Mouse (Mus musculus) G1E (cell line): Measurements from ENCODE around the gene Zfp94. TPM values are rescaled to one million over a fixed set of nuclear protein-coding genes. Genes with fewer than 3 reads are reported as not detected.

Experiments used
- ATAC-seq: 2 replicates; pipeline ENCODE4 v1.8.0; 2016; ENCODE audit warnings: mild to moderate bottlenecking; ENCODE audit not compliant: insufficient number of reproducible peaks, poor library complexity, low FRiP score, severe bottlenecking; ENCODE audit errors: extremely low read depth
- DNase-seq: peaks from one replicate; pipeline ENCODE4 v3.0.0; 2012; ENCODE audit warnings: low spot score
- H3K27me3 ChIP-seq: 2 replicates; pipeline ENCODE4 v1.6.1; 2012; ENCODE audit warnings: mild to moderate bottlenecking, low read length, inconsistent platforms; ENCODE audit not compliant: insufficient read depth
- H3K36me3 ChIP-seq: replicated peaks from 2 replicates; pipeline ENCODE3; 2012; ENCODE audit warnings: mild to moderate bottlenecking, inconsistent platforms
- H3K4me1 ChIP-seq: 2 replicates; pipeline ENCODE4 v1.6.1; 2012; ENCODE audit warnings: low read depth, low read length, inconsistent platforms, mixed read lengths; ENCODE audit not compliant: insufficient read depth
- H3K4me3 ChIP-seq: 2 replicates; pipeline ENCODE4 v1.5.1; 2012; ENCODE audit warnings: low read depth, mild to moderate bottlenecking, inconsistent platforms, low read length, moderate library complexity, mixed read lengths
- H3K9me3 ChIP-seq: replicated peaks from 2 replicates; pipeline ENCODE4 v1.6.1; 2012; ENCODE audit warnings: inconsistent platforms
- CTCF ChIP-seq: IDR thresholded peaks from 2 replicates; pipeline ENCODE4 v1.5.1; 2012; ENCODE audit warnings: low read depth, low read length, inconsistent platforms, mixed read lengths
- GATA1 ChIP-seq: IDR thresholded peaks from 2 replicates; pipeline ENCODE4 v1.6.1; 2012; ENCODE audit warnings: borderline replicate concordance, low read length, inconsistent platforms, mixed read lengths
- GATA2 ChIP-seq: IDR thresholded peaks from 2 replicates; pipeline ENCODE4 v1.6.1; 2012; ENCODE audit warnings: low read depth, low read length, inconsistent platforms, borderline replicate concordance
- POLR2AphosphoS5 ChIP-seq: IDR thresholded peaks from 2 replicates; pipeline ENCODE4 v1.6.1; 2012; ENCODE audit warnings: low read depth, low read length, inconsistent platforms; ENCODE audit not compliant: insufficient replicate concordance
- TAL1 ChIP-seq: conservative IDR thresholded peaks from 2 replicates; pipeline ENCODE4 v1.6.1; 2012; ENCODE audit warnings: low read depth, low read length, inconsistent platforms, mixed read lengths
- polyA plus RNA-seq: library from polyadenylated mRNA; stranded (reverse); fragments of >175 nt; gene quantifications from 2 replicates; pipeline ENCODE4 v1.2.3, GENCODE M21; 2012
- total RNA-seq, 2 experiments: library from RNA; stranded (forward) in 1 of 2; stranded (reverse) in 1 of 2; fragments of 200-1000 nt in 1 of 2; fragments of >200 nt in 1 of 2; fragmentation: Nextera tagmentation in 1 of 2; gene quantifications; 2 replicates each; pipeline ENCODE4 v1.2.3; 2014 to 2017

Gene Zfp94
- total and polyA plus RNA-seq, 3 experiments, result 3.5 to 12.5 (median 6.0) TPM

DNA sequence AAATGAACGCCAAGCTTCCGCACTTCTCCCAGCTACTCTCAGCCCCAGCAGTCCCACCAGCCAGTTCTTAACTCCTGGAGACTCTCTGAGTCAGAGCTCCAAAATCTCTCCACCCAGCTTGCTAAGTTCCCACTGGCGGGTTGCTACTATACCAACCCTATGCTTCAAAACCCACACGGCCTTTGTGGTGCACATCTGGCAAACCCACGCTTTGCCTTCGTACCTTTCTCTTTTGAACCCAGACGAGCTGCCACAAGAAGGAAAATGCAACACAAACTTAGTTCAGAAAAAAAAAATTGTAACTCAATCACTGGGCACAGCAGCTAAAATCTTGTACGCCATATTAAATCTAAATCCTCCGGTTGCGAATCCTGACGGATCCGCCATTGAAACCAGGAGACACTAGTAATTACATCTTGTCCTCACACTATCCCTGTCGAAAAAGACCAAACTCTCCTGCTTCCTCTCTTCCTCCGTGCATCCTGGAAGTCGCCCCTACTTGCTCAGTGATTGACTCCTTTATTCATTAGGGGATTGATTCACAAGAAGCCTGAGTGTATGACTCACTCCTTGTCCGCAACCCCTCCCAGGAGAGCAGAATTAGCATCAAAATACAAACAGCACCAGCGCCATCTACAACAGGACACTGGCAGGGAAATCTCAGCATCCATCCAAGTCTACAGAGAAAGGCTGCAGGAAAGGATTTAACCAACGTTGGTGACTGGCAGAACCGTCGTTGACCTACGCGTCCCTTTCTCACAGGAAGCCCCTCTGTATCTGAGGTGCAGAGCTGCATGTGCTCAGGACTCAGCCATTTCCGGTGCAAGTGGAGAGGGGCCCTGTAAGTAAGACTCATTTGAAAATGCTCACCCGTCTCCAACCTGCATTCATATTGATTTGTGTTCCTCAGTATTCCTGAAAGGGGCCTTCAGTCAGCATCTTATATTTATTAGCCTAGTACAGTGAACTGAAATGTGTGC, 48.0 kb downstream of the Zfp94 start:
- Histone ChIP-seq H3K27me3 (no peaks in the 10 kb centered on the region), H3K4me3 (no peak overlapping the region), H3K36me3 (peaks cover 3% of the 10 kb centered on the region), H3K4me1 (peaks cover 3% of the 10 kb centered on the region), H3K9me3 (no peaks in the 10 kb centered on the region)
- no peak for DNase-seq
- no peak for ATAC-seq
- no peak for TF ChIP-seq TAL1

DNA sequence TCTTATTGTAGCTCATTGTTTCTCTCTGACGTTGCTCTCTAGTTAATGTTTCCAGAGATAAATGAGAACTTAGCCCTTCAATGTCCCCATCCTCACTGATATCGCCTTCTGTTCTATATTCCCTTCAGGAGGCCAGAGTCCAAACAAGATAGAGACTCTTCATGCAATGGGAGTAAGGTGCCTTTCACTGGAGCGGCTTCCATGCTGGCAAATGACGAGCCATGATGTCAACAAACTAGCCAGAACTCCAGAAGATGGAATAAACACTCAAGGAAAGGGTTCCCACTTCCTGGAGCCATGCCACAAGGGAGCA, 56.5 kb downstream of the Zfp94 start:
- no peaks in the 10 kb centered on the region for H3K36me3 ChIP-seq
- H3K4me3 ChIP-seq, result no peak overlapping the region
- TF ChIP-seq GATA2 (no peak), GATA1 (no peak), CTCF (no peak), TAL1 (no peak), POLR2AphosphoS5 (no peak)
- DNase-seq, result no peak
- ATAC-seq, result no peak
- H3K9me3 ChIP-seq, result no peaks in the 10 kb centered on the region
- H3K4me1 ChIP-seq, result no peaks in the 10 kb centered on the region
- H3K27me3 ChIP-seq, result no peaks in the 10 kb centered on the region

DNA sequence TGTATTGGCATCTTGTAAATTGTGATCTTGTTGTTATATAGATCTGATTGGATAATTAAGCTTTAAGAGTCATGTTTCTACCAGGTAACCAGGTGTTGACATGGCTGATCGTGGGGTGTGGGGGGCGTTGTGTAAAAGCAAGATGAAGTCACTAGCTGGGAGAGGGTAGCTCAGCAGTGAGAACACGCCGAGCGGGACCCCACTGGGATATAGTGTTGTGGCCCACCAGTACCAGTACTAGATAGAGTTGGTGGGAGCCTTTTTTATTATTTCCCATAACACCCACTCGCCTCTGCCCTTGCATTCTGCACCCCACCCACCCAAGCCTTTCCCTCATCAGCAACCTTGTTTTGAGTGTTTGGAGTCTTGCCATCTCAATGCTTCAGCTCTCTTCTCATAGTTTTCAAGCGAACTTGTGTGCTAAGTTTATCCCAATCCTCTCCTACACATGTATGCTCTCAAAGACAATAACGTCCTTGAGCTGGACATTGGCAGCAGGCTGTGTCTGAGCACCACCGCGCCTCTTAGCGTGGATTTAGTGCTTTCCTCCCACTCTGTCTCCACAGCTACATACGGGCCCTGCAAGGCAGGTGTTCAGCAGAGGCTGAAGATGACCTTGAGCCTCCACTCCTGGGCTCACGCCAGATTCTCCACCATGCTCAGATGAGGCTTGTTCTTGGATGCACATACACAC, 57.0 kb downstream of the Zfp94 start:
- TF ChIP-seq CTCF, result no peak
- TF ChIP-seq GATA2, result no peak
- TF ChIP-seq TAL1, result no peak
- TF ChIP-seq GATA1, result no peak
- no peak for TF ChIP-seq POLR2AphosphoS5
- Histone ChIP-seq H3K4me3 (no peak overlapping the region), H3K27me3 (no peaks in the 10 kb centered on the region), H3K4me1 (no peaks in the 10 kb centered on the region), H3K36me3 (no peaks in the 10 kb centered on the region), H3K9me3 (no peaks in the 10 kb centered on the region)
- no peak for DNase-seq
- ATAC-seq, result no peak

DNA sequence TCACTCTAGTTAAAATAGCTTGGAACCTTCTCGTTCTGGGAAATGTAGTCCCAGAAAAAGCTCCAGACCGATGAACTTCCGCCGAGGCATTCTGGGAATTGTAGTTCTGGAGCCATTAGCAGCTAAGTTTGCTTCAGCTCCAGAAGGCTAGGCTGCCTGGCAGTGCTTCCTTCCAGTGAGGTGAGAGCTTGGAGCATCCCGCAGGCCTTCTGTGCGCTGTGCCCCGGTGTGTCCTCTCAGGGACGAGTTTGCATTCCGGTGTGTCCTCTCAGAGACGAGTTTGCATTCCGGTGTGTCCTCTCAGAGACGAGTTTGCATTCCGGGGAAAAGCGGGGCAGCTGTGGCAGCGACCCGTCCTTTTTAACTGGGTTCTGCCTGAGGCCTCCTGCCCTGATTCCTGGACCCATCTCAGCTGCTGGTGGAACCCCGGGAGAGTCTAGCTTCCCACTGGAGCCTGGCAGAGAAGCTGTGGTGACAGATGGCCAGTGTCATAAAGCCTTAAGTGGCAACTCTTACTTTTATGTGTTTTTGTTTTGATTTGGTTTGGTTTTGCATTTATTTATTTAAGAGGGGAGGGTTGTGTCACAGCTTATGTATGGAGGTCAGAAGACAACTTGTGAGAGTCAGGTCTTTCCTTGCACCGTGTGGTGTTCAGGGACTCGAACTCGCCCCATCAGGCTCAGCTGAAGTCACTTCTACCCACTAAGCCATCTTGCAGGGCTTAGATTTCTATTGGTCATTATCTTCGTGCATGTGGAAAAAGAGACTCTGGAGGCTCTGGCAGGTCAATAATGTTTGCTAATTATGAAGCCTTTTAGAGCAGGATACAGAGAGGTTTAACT, 61.6 kb downstream of the Zfp94 start, which contains the start of gene Zfp108:
Gene Zfp108, plus strand, starts transcription at position 162 of the 842 bp plus-strand sequence.
- Histone ChIP-seq H3K9me3 (no peaks in the 10 kb centered on the region), H3K36me3 (no peaks in the 10 kb centered on the region), H3K4me3 (peak within 1 kb of the TSS; percentile 51; the same call in 1 of the 2 replicates), H3K4me1 (no peaks in the 10 kb centered on the region), H3K27me3 (no peaks in the 10 kb centered on the region)
- TF ChIP-seq CTCF (no peak), GATA2 (no peak), POLR2AphosphoS5 (no peak), TAL1 (no peak), GATA1 (no peak)
- DNase-seq, result peak; percentile 11
- peak; percentile 57 for ATAC-seq

DNA sequence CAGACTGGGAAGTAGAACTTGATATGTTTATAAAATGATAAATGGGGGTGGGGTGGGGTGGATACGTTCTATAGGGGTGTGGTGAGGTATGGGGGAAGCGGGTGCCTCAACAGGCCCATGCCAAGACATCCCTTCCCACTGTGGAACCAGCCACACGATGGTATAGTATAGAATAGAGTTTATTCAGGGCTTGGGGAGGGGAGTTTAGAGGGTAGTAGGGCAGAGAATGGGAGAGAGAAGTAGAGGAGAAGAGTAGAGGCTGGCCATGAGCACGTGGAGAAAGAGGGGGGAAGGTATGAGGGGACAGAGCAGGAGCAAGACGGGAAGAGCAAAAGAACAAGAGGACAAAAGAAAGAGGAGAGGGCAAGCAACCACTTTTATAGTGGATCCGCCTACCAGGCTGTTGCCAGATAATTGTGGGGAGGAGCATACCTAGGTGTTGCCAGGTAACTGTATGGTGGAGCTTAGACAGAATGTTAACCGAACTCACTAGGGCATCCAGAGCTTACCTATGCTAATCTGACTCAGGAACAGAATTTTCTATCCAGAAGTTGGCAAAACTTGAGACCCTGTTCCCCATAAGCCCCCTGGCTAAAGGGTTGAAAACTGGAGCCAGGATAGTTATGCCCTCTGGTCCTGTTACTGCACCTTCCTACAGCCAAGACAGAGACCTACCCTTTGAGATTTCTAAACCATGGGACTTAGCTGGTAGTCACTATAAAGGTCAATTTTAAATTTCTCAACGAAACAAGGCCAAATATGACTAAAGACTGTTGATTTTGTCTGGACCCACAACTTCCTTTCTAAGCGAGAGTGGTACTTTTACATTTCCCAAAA, 62.5 kb downstream of the Zfp94 start:
- H3K9me3 ChIP-seq, result no peaks in the 10 kb centered on the region

More for the DNA sequence above, 62.5 kb downstream of the Zfp94 start:
- H3K36me3 ChIP-seq, result no peaks in the 10 kb centered on the region
- no peak overlapping the region for H3K4me3 ChIP-seq
- no peaks in the 10 kb centered on the region for H3K27me3 ChIP-seq
- DNase-seq, result no peak
- no peak for ATAC-seq
- no peaks in the 10 kb centered on the region for H3K4me1 ChIP-seq
- no peak for TF ChIP-seq TAL1
- TF ChIP-seq CTCF, result no peak
- no peak for TF ChIP-seq GATA1
- no peak for TF ChIP-seq POLR2AphosphoS5
- TF ChIP-seq GATA2, result no peak

Other genes starting within 250 kb of the Zfp94 start
Only the 20 nearest of the 21 such genes appear.
- gene Zfp112, start 204.4 kb downstream of the Zfp94 start, total RNA-seq (2014; fragmentation: Nextera tagmentation), result 1.0 TPM in 1 of 2 replicates, not detected in the other
- gene Zfp112, start 204.4 kb downstream of the Zfp94 start, total RNA-seq (2017), result 0.22 and 0.46 TPM in 2 replicates
- 0.05 and 0.11 TPM in 2 replicates for gene Zfp112, start 204.4 kb downstream of the Zfp94 start, polyA plus RNA-seq
- gene Zfp235, start 182.5 kb downstream of the Zfp94 start, total RNA-seq (2014; fragmentation: Nextera tagmentation), result 12.7 and 16.6 TPM in 2 replicates
- gene Zfp235, start 182.5 kb downstream of the Zfp94 start, total RNA-seq (2017), result 6.6 and 7.9 TPM in 2 replicates
- 0.99 and 1.5 TPM in 2 replicates for gene Zfp235, start 182.5 kb downstream of the Zfp94 start, polyA plus RNA-seq
- gene Zfp114, start 141.6 kb downstream of the Zfp94 start, total RNA-seq (2014; fragmentation: Nextera tagmentation), result not detected in 2 replicates
- gene Zfp114, start 141.6 kb downstream of the Zfp94 start, total RNA-seq (2017), result 0.05 TPM in 1 of 2 replicates, not detected in the other
- gene Zfp114, start 141.6 kb downstream of the Zfp94 start, polyA plus RNA-seq, result not detected in 2 replicates
- gene Zfp111, start 105.2 kb downstream of the Zfp94 start, total RNA-seq (2014; fragmentation: Nextera tagmentation), result 0.63 and 1.4 TPM in 2 replicates
- gene Zfp111, start 105.2 kb downstream of the Zfp94 start, total RNA-seq (2017), result 0.46 and 0.82 TPM in 2 replicates
- 0.24 and 0.32 TPM in 2 replicates for gene Zfp111, start 105.2 kb downstream of the Zfp94 start, polyA plus RNA-seq
- gene Zfp109, start 79.1 kb downstream of the Zfp94 start, total RNA-seq (2014; fragmentation: Nextera tagmentation), result 1.7 and 3.1 TPM in 2 replicates
- 0.81 and 1.3 TPM in 2 replicates for gene Zfp109, start 79.1 kb downstream of the Zfp94 start, total RNA-seq (2017)
- gene Zfp109, start 79.1 kb downstream of the Zfp94 start, polyA plus RNA-seq, result 0.24 and 0.25 TPM in 2 replicates
- gene Zfp108, start 61.9 kb downstream of the Zfp94 start, total RNA-seq (2014; fragmentation: Nextera tagmentation), result 0.30 TPM in 1 of 2 replicates, not detected in the other
- gene Zfp108, start 61.9 kb downstream of the Zfp94 start, total RNA-seq (2017), result 0.17 and 0.22 TPM in 2 replicates
- gene Zfp108, start 61.9 kb downstream of the Zfp94 start, polyA plus RNA-seq, result not detected in 2 replicates
- gene Zfp93, start 46.2 kb downstream of the Zfp94 start, total RNA-seq (2014; fragmentation: Nextera tagmentation), result 1.9 and 2.4 TPM in 2 replicates
- 2.3 and 2.4 TPM in 2 replicates for gene Zfp93, start 46.2 kb downstream of the Zfp94 start, total RNA-seq (2017)
- gene Zfp93, start 46.2 kb downstream of the Zfp94 start, polyA plus RNA-seq, result 0.36 and 0.79 TPM in 2 replicates
- 14.7 and 19.0 TPM in 2 replicates for gene Zfp61, start 15.4 kb downstream of the Zfp94 start, total RNA-seq (2014; fragmentation: Nextera tagmentation)
- 21.5 and 23.2 TPM in 2 replicates for gene Zfp61, start 15.4 kb downstream of the Zfp94 start, total RNA-seq (2017)
- gene Zfp61, start 15.4 kb downstream of the Zfp94 start, polyA plus RNA-seq, result 3.9 and 5.0 TPM in 2 replicates
- gene Tescl, start 17.3 kb upstream of the Zfp94 start, total RNA-seq (2014; fragmentation: Nextera tagmentation), result not detected in 2 replicates
- gene Tescl, start 17.3 kb upstream of the Zfp94 start, total RNA-seq (2017), result not detected in 2 replicates
- not detected in 2 replicates for gene Tescl, start 17.3 kb upstream of the Zfp94 start, polyA plus RNA-seq
- not detected in 2 replicates for gene Lypd5, start 32.5 kb upstream of the Zfp94 start, total RNA-seq (2014; fragmentation: Nextera tagmentation)
- not detected in 2 replicates for gene Lypd5, start 32.5 kb upstream of the Zfp94 start, total RNA-seq (2017)
- not detected in 2 replicates for gene Lypd5, start 32.5 kb upstream of the Zfp94 start, polyA plus RNA-seq
- gene Kcnn4, start 53.6 kb upstream of the Zfp94 start, total RNA-seq (2014; fragmentation: Nextera tagmentation), result 14.0 and 40.3 TPM in 2 replicates
- 20.4 and 22.9 TPM in 2 replicates for gene Kcnn4, start 53.6 kb upstream of the Zfp94 start, total RNA-seq (2017)
- 66.2 and 70.4 TPM in 2 replicates for gene Kcnn4, start 53.6 kb upstream of the Zfp94 start, polyA plus RNA-seq
- 21.7 and 77.3 TPM in 2 replicates for gene Smg9, start 83.0 kb upstream of the Zfp94 start, total RNA-seq (2014; fragmentation: Nextera tagmentation)
- gene Smg9, start 83.0 kb upstream of the Zfp94 start, total RNA-seq (2017), result 16.1 and 19.1 TPM in 2 replicates
- 61.5 and 67.4 TPM in 2 replicates for gene Smg9, start 83.0 kb upstream of the Zfp94 start, polyA plus RNA-seq
- gene Irgc1, start 135.6 kb upstream of the Zfp94 start, total RNA-seq (2014; fragmentation: Nextera tagmentation), result 2.0 TPM in 1 of 2 replicates, not detected in the other
- gene Irgc1, start 135.6 kb upstream of the Zfp94 start, total RNA-seq (2017), result 0.33 TPM in 1 of 2 replicates, not detected in the other
- 0.06 and 0.09 TPM in 2 replicates for gene Irgc1, start 135.6 kb upstream of the Zfp94 start, polyA plus RNA-seq
- not detected in 2 replicates for gene Plaur, start 145.8 kb upstream of the Zfp94 start, total RNA-seq (2014; fragmentation: Nextera tagmentation)
- 0.11 and 0.17 TPM in 2 replicates for gene Plaur, start 145.8 kb upstream of the Zfp94 start, total RNA-seq (2017)
- 0.11 and 0.17 TPM in 2 replicates for gene Plaur, start 145.8 kb upstream of the Zfp94 start, polyA plus RNA-seq
- gene Cadm4, start 165.4 kb upstream of the Zfp94 start, total RNA-seq (2014; fragmentation: Nextera tagmentation), result not detected in 2 replicates
- 0.06 TPM in 1 of 2 replicates, not detected in the other for gene Cadm4, start 165.4 kb upstream of the Zfp94 start, total RNA-seq (2017)
- 0.02 and 0.16 TPM in 2 replicates for gene Cadm4, start 165.4 kb upstream of the Zfp94 start, polyA plus RNA-seq
- 1.7 and 2.6 TPM in 2 replicates for gene Zfp428, start 190.3 kb upstream of the Zfp94 start, total RNA-seq (2014; fragmentation: Nextera tagmentation)
- 3.8 and 4.4 TPM in 2 replicates for gene Zfp428, start 190.3 kb upstream of the Zfp94 start, total RNA-seq (2017)
- gene Zfp428, start 190.3 kb upstream of the Zfp94 start, polyA plus RNA-seq, result 39.9 and 53.3 TPM in 2 replicates
- gene AC161166.1, start 195.8 kb upstream of the Zfp94 start, total RNA-seq (2014; fragmentation: Nextera tagmentation), result not detected in 2 replicates
- 0.22 TPM in 1 of 2 replicates, not detected in the other for gene AC161166.1, start 195.8 kb upstream of the Zfp94 start, total RNA-seq (2017)
- gene AC161166.1, start 195.8 kb upstream of the Zfp94 start, polyA plus RNA-seq, result not detected in 2 replicates
- 5.5 and 6.2 TPM in 2 replicates for gene Irgq, start 214.0 kb upstream of the Zfp94 start, total RNA-seq (2014; fragmentation: Nextera tagmentation)
- 4.0 and 4.6 TPM in 2 replicates for gene Irgq, start 214.0 kb upstream of the Zfp94 start, total RNA-seq (2017)
- 3.6 and 3.9 TPM in 2 replicates for gene Irgq, start 214.0 kb upstream of the Zfp94 start, polyA plus RNA-seq
- gene Pinlyp, start 229.5 kb upstream of the Zfp94 start, total RNA-seq (2014; fragmentation: Nextera tagmentation), result not detected in 2 replicates
- gene Pinlyp, start 229.5 kb upstream of the Zfp94 start, total RNA-seq (2017), result not detected in 2 replicates
- not detected in 2 replicates for gene Pinlyp, start 229.5 kb upstream of the Zfp94 start, polyA plus RNA-seq
- gene Xrcc1, start 229.6 kb upstream of the Zfp94 start, total RNA-seq (2014; fragmentation: Nextera tagmentation), result 52.7 and 69.8 TPM in 2 replicates
- gene Xrcc1, start 229.6 kb upstream of the Zfp94 start, total RNA-seq (2017), result 79.2 and 85.9 TPM in 2 replicates
- 211 and 326 TPM in 2 replicates for gene Xrcc1, start 229.6 kb upstream of the Zfp94 start, polyA plus RNA-seq